ENCODE assay signal across 25 mouse cellular contexts in the genomic region with DNA sequence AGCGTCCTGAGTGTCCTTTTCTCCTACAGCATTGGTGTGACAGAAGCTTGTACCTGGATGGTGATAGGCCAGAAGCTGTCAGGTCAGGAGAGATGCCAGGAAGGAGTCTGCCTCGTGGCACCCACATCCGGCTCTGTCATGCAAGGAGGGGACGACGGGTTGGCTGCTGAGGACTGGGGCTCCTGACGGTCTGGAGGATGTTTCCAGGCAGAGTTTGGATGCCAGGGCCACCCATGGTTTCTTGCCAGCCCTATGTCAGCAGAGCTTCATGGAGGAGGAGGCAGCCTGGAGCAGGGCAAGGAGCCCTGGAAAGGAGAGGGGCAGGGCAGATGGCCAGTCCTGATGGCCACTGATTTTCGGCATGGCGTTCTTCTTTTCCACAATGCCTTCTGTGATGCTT. TPM values are rescaled to one million over a fixed set of nuclear protein-coding genes. Genes with fewer than 3 reads are reported as not detected.
DNase-seq lines count a peak whose midpoint lies in the region; ATAC-seq and TF ChIP-seq lines count a peak whose summit lies in the region.
"Had no signal": no experiment of that assay in that cellular context is flagged by ENCODE, and none has a peak within 500 bp of the region (broad histone marks: within the 10 kb centered on the region; RNA-seq: fewer than 3 reads in every experiment).

No protein-coding gene starts in this region.

- peak; percentile 93 for DNase-seq in heart, adult 11 months
- DNase-seq in heart, adult 18-20 months = no peak
- peak; percentile 53 for DNase-seq in cerebellum, adult 11 months
- DNase-seq in cerebellum, adult 18-20 months = peak; percentile 55 to 58
- DNase-seq in cerebellum, postnatal 14 days = peak; percentile 72 to 75
- DNase-seq in stomach, postnatal 0 days (ENCODE audit: low spot score) = no peak
- no peak for DNase-seq in liver, embryonic 11.5 days (ENCODE audit: low spot score)
- no peak for DNase-seq in embryo, embryonic 10.5 days (ENCODE audit: low spot score)
- DNase-seq: heart, postnatal 14 days; kidney, adult 18-20 months; kidney, postnatal 4 days; liver; lung, postnatal 10 days; right cerebral cortex, postnatal 14 days; spleen, adult 18-20 months; thymus, postnatal 14 days had no signal

- no peak overlapping the region for H3K4me2 ChIP-seq in stomach, postnatal 0 days (replicated peaks; ENCODE audit: low read depth)
- no peak overlapping the region for H3K4me2 ChIP-seq in liver, embryonic 11.5 days
- H3K4me2 ChIP-seq: heart, embryonic 13.5 days; hindbrain, embryonic 13.5 days; midbrain, embryonic 11.5 days had no signal

- H3K27ac ChIP-seq in stomach, postnatal 0 days (replicated peaks) = no peak overlapping the region
- H3K27ac ChIP-seq in liver, embryonic 11.5 days (ENCODE audit: low read depth, low read length) = no peak overlapping the region
- H3K27ac ChIP-seq: heart, embryonic 13.5 days; hindbrain, embryonic 13.5 days; limb, embryonic 10.5 days had no signal

- TF ChIP-seq CTCF in stomach, postnatal 0 days (IDR thresholded peaks at IDR 0.05; ENCODE audit: low read depth) = no peak

- no peaks in the 10 kb centered on the region for H3K36me3 ChIP-seq in stomach, postnatal 0 days (ENCODE audit: control insufficient read depth, insufficient read depth, low read length)
- H3K36me3 ChIP-seq in liver, embryonic 11.5 days (ENCODE audit: control insufficient read depth, insufficient read depth, low read length) = no peaks in the 10 kb centered on the region
- H3K36me3 ChIP-seq: heart, embryonic 13.5 days; hindbrain, embryonic 13.5 days; limb, embryonic 10.5 days had no signal

- no peaks in the 10 kb centered on the region; the same call in 1 of the 2 replicates for H3K4me1 ChIP-seq in stomach, postnatal 0 days (replicated peaks; ENCODE audit: control insufficient read depth, insufficient read depth)
- no peaks in the 10 kb centered on the region for H3K4me1 ChIP-seq in liver, embryonic 11.5 days (replicated peaks; ENCODE audit: control insufficient read depth, insufficient read depth, low read length)

- H3K27me3 ChIP-seq in stomach, postnatal 0 days (ENCODE audit: control insufficient read depth, insufficient read depth, low read length) = no peaks in the 10 kb centered on the region
- no peaks in the 10 kb centered on the region for H3K27me3 ChIP-seq in liver, embryonic 11.5 days (replicated peaks; ENCODE audit: control insufficient read depth, insufficient read depth, low read length)
- H3K27me3 ChIP-seq: heart, embryonic 13.5 days; hindbrain, embryonic 13.5 days had no signal

- WGBS in stomach, postnatal 0 days = 76% methylated on average over 8 of the region's 8 CpGs
- WGBS in liver, embryonic 11.5 days = 81% methylated on average over 8 of the region's 8 CpGs

- ATAC-seq in stomach, postnatal 0 days (ENCODE audit: low FRiP score, low TSS enrichment) = no peak
- ATAC-seq in liver, embryonic 11.5 days (replicated peaks; ENCODE audit: low FRiP score) = no peak
- ATAC-seq: activated CD4-positive, CD25-positive, alpha-beta regulatory T cell, adult 4 months; forebrain, embryonic 14.5 days; inflammation-experienced regulatory T-cells, adult 6 months had no signal

- H3K4me3 ChIP-seq in stomach, postnatal 0 days (ENCODE audit: low read depth, low read length) = no peak overlapping the region
- no peak overlapping the region for H3K4me3 ChIP-seq in liver, embryonic 11.5 days (ENCODE audit: low read depth, low read length)
- H3K4me3 ChIP-seq: heart, embryonic 13.5 days; hindbrain, embryonic 13.5 days; limb, embryonic 10.5 days had no signal

- TF ChIP-seq EP300 in stomach, postnatal 0 days (optimal IDR thresholded peaks at IDR 0.05) = no peak

- H3K9me3 ChIP-seq in stomach, postnatal 0 days (ENCODE audit: control insufficient read depth, low read length) = no peaks in the 10 kb centered on the region
- no peaks in the 10 kb centered on the region for H3K9me3 ChIP-seq in liver, embryonic 11.5 days (ENCODE audit: control insufficient read depth, low read length)
- H3K9me3 ChIP-seq: heart, embryonic 13.5 days; hindbrain, embryonic 13.5 days; limb, embryonic 10.5 days had no signal

- no peak overlapping the region for H3K9ac ChIP-seq in stomach, postnatal 0 days (ENCODE audit: low read length)
- no peak overlapping the region for H3K9ac ChIP-seq in liver, embryonic 11.5 days (ENCODE audit: low read depth, low read length)
- H3K9ac ChIP-seq: heart, embryonic 13.5 days; hindbrain, embryonic 13.5 days had no signal

RNA-seq across cellular contexts. Expression of gene Eml1, which starts 28.4 kb away (rescaled TPM):
- total RNA-seq in heart, adult 18-20 months (2021) = 10 to 100 TPM; 81.3 to 95.3 TPM
- 53.8 and 54.6 TPM in 2 replicates for polyA plus RNA-seq in stomach, postnatal 0 days (2015; fragmentation: Nextera tagmentation; extraction: Ambion mirVana)
- polyA plus RNA-seq in liver, embryonic 11.5 days (2014; fragmentation: Nextera tagmentation; extraction: Ambion mirVana) = 14.8 and 18.3 TPM in 2 replicates
- total RNA-seq: granulocyte monocyte progenitor cell, adult 5-6 weeks; MEL had no signal
- polyA plus RNA-seq: inflammation-experienced regulatory T-cells, adult 6 months had no signal

Comparison
In these comparisons a context has a peak if more than half of its experiments do, and no peak if none do; other contexts are left out.
1. DNase-seq: peak in heart, adult 11 months (single experiment), cerebellum, adult 11 months (single experiment), cerebellum, adult 18-20 months (2 of 2) and cerebellum, postnatal 14 days (2 of 2); none in heart, adult 18-20 months (0 of 2), stomach, postnatal 0 days (single experiment), liver, embryonic 11.5 days (single experiment) and embryo, embryonic 10.5 days (single experiment).